Mouse (Mus musculus): ENCODE data around the gene Cadm1. TPM values are rescaled to one million over a fixed set of nuclear protein-coding genes. Genes with fewer than 3 reads are reported as not detected.

Cadm1 gene
- polyA plus RNA-seq, 1 experiment from 2014 or later = 190 TPM

- 88% methylated on average over 11 of the region's 11 CpGs for WGBS
- Histone ChIP-seq H3K27ac (ENCODE audit: low read depth, low read length) (no peak overlapping the region), H3K27me3 (ENCODE audit: control insufficient read depth, insufficient read depth, low read length) (no peaks in the 10 kb centered on the region), H3K4me2 (ENCODE audit: low read depth) (no peak overlapping the region), H3K4me3 (ENCODE audit: low read depth, low read length) (no peak overlapping the region), H3K9me3 (ENCODE audit: control insufficient read depth, low read length) (no peaks in the 10 kb centered on the region), H3K4me1 (ENCODE audit: control insufficient read depth, insufficient read depth, low read length) (peaks cover 9% of the 10 kb centered on the region), H3K9ac (ENCODE audit: low read length) (no peak overlapping the region), H3K36me3 (ENCODE audit: control insufficient read depth, insufficient read depth, low read length) (no peaks in the 10 kb centered on the region)
- ATAC-seq (ENCODE audit: insufficient read depth, low FRiP score, low TSS enrichment) (no peak), DNase-seq (ENCODE audit: low spot score) (no peak)
These were observed 4.9 kb downstream of the Cadm1 start for GRCm38 (mm10) chr9:47534573-47535475.

DNA sequence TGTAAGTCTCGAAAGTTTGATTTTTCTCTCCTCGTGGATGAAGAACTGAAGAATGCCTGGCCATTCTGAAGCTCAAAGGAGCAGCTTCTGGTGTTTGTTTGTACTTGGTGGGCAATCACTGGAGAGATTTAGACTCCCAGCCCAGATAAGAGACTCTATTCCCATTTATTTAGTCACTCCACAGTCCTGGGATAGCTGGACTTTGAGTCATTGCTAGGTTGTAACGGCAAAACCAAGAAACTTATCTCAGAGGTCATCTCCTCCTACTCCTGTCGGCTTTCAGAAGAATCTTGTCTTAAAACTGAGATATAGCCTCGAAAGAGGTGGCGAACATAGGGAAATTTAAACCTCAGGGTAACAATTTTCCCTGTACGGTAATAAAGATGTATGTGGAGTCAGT lies 15.3 kb downstream of the Cadm1 start:
- no peaks in the 10 kb centered on the region for H3K9me3 ChIP-seq (ENCODE audit: control insufficient read depth, low read length)
- H3K27me3 ChIP-seq (ENCODE audit: control insufficient read depth, insufficient read depth, low read length) = no peaks in the 10 kb centered on the region
- ATAC-seq (ENCODE audit: insufficient read depth, low FRiP score, low TSS enrichment) (no peak), DNase-seq (ENCODE audit: low spot score) (no peak)
- WGBS = 70% methylated on average over 7 of the region's 7 CpGs
- H3K4me1 ChIP-seq (ENCODE audit: control insufficient read depth, insufficient read depth, low read length) = peaks cover 5% of the 10 kb centered on the region
- H3K36me3 ChIP-seq (ENCODE audit: control insufficient read depth, insufficient read depth, low read length) = no peaks in the 10 kb centered on the region
- no peak overlapping the region for H3K9ac ChIP-seq (ENCODE audit: low read length)
- no peak overlapping the region for H3K4me3 ChIP-seq (ENCODE audit: low read depth, low read length)
- H3K4me2 ChIP-seq (ENCODE audit: low read depth) = no peak overlapping the region
- no peak overlapping the region for H3K27ac ChIP-seq (ENCODE audit: low read depth, low read length)

- Histone ChIP-seq H3K27me3 (ENCODE audit: control insufficient read depth, insufficient read depth, low read length) (no peaks in the 10 kb centered on the region), H3K27ac (ENCODE audit: low read depth, low read length) (no peak overlapping the region), H3K4me1 (ENCODE audit: control insufficient read depth, insufficient read depth, low read length) (peaks cover 5% of the 10 kb centered on the region), H3K9me3 (ENCODE audit: control insufficient read depth, low read length) (no peaks in the 10 kb centered on the region), H3K9ac (ENCODE audit: low read length) (no peak overlapping the region), H3K36me3 (ENCODE audit: control insufficient read depth, insufficient read depth, low read length) (no peaks in the 10 kb centered on the region), H3K4me2 (ENCODE audit: low read depth) (no peak overlapping the region), H3K4me3 (ENCODE audit: low read depth, low read length) (no peak overlapping the region)
- no peak for ATAC-seq (ENCODE audit: insufficient read depth, low FRiP score, low TSS enrichment)
- WGBS = 37% methylated on average over 12 of the region's 12 CpGs
- no peak for DNase-seq (ENCODE audit: low spot score)
These were observed 15.7 kb downstream of the Cadm1 start for GRCm38 (mm10) chr9:47545667-47546066.

DNA sequence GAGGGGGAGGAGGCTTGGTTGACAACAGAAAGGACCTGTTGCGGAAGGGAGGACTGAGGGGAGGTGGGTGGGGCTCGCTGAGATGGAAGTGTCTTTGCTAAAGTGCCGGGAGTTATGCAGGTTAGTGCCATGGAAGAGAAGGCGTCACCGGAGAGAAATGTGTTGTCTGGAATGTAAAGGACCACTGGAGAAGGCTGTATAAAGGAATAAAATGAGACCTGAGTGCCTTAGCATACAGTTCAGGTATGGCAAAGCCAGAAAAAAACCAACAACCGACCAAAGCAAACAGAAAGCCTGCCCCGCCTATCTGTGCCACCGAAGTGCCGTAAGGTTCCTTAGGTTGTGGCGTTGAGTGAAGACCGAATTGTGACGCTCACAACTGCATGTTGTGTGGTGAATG lies 18.4 kb downstream of the Cadm1 start:
- H3K36me3 ChIP-seq (ENCODE audit: control insufficient read depth, insufficient read depth, low read length) = no peaks in the 10 kb centered on the region
- no peaks in the 10 kb centered on the region for H3K27me3 ChIP-seq (ENCODE audit: control insufficient read depth, insufficient read depth, low read length)
- no peak for DNase-seq (ENCODE audit: low spot score)

GRCm38 (mm10) chr9:47548916-47549315 lies 18.9 kb downstream of the Cadm1 start:
- Histone ChIP-seq H3K9ac (ENCODE audit: low read length) (no peak overlapping the region), H3K9me3 (ENCODE audit: control insufficient read depth, low read length) (no peaks in the 10 kb centered on the region), H3K36me3 (ENCODE audit: control insufficient read depth, insufficient read depth, low read length) (no peaks in the 10 kb centered on the region), H3K4me1 (ENCODE audit: control insufficient read depth, insufficient read depth, low read length) (peaks cover 5% of the 10 kb centered on the region), H3K4me2 (ENCODE audit: low read depth) (no peak overlapping the region), H3K4me3 (ENCODE audit: low read depth, low read length) (no peak overlapping the region), H3K27ac (ENCODE audit: low read depth, low read length) (no peak overlapping the region), H3K27me3 (ENCODE audit: control insufficient read depth, insufficient read depth, low read length) (no peaks in the 10 kb centered on the region)
- DNase-seq (ENCODE audit: low spot score) (no peak), ATAC-seq (ENCODE audit: insufficient read depth, low FRiP score, low TSS enrichment) (no peak)
- WGBS = 94% methylated on average over 5 of the region's 5 CpGs

More for the DNA sequence above, 18.4 kb downstream of the Cadm1 start:
- ATAC-seq (ENCODE audit: insufficient read depth, low FRiP score, low TSS enrichment) = no peak
- Histone ChIP-seq H3K4me2 (ENCODE audit: low read depth) (no peak overlapping the region), H3K4me3 (ENCODE audit: low read depth, low read length) (no peak overlapping the region), H3K4me1 (ENCODE audit: control insufficient read depth, insufficient read depth, low read length) (peaks cover 5% of the 10 kb centered on the region), H3K9ac (ENCODE audit: low read length) (no peak overlapping the region), H3K27ac (ENCODE audit: low read depth, low read length) (no peak overlapping the region), H3K9me3 (ENCODE audit: control insufficient read depth, low read length) (no peaks in the 10 kb centered on the region)
- WGBS = 96% methylated on average over 12 of the region's 12 CpGs

DNA sequence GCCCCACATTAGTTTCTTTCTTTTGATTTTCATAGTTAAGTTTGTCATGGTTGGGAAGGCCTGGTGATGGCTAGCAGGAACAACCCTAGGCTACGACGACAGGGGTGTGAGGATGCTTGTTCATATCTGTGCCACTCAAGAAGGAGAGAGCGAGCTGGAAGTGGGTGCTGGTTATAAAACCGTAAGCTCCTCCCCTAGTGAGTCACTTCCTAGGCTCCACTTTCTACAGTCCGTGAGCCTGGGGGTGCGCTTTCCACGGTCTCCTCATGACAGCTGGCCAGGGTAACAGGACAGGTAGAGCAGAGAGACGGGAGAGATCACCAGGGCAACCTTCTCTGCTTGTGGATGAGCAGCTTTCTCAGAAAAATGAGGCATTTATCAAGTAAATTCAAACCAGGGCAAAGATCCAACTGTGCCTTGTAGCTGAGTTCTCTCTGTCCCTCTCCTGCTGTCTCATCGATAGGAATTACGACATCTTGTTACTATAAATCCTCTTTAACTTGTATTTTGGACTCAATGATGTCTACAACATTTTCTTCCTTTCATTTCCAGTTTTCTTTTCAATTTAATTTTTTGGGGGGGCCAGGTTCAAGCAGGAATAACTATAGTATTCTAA lies 23.1 kb downstream of the Cadm1 start:
- H3K4me2 ChIP-seq (ENCODE audit: low read depth) = no peak overlapping the region
- H3K9me3 ChIP-seq (ENCODE audit: control insufficient read depth, low read length) = no peaks in the 10 kb centered on the region
- H3K27me3 ChIP-seq (ENCODE audit: control insufficient read depth, insufficient read depth, low read length) = no peaks in the 10 kb centered on the region
- no peak for DNase-seq (ENCODE audit: low spot score)
- no peak overlapping the region for H3K27ac ChIP-seq (ENCODE audit: low read depth, low read length)
- no peaks in the 10 kb centered on the region for H3K4me1 ChIP-seq (ENCODE audit: control insufficient read depth, insufficient read depth, low read length)
- no peak for ATAC-seq (ENCODE audit: insufficient read depth, low FRiP score, low TSS enrichment)
- no peak overlapping the region for H3K9ac ChIP-seq (ENCODE audit: low read length)
- WGBS = 87% methylated on average over 10 of the region's 10 CpGs
- no peak overlapping the region for H3K4me3 ChIP-seq (ENCODE audit: low read depth, low read length)
- H3K36me3 ChIP-seq (ENCODE audit: control insufficient read depth, insufficient read depth, low read length) = no peaks in the 10 kb centered on the region

DNA sequence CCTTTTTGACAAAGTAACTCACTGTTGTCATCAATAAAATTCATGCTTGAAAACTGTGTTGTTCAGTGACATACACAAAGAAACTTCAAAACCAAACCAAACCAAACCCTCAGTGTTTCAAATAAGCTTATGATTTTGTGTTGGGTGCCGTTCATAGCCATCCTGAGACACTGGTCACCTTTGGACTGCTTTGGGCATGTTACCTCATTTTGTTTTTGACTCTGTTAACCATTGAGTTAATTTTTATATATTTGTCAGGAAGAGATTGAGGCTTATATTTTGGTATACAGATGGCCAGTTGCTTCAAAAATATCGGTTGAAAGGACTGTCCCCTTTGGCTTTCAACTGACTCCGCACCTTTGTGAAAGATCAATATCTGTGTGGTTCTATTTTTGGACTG lies 30.8 kb downstream of the Cadm1 start:
- Histone ChIP-seq H3K27me3 (ENCODE audit: control insufficient read depth, insufficient read depth, low read length) (no peaks in the 10 kb centered on the region), H3K9ac (ENCODE audit: low read length) (no peak overlapping the region), H3K27ac (ENCODE audit: low read depth, low read length) (no peak overlapping the region), H3K4me1 (ENCODE audit: control insufficient read depth, insufficient read depth, low read length) (no peaks in the 10 kb centered on the region), H3K9me3 (ENCODE audit: control insufficient read depth, low read length) (no peaks in the 10 kb centered on the region), H3K36me3 (ENCODE audit: control insufficient read depth, insufficient read depth, low read length) (no peaks in the 10 kb centered on the region), H3K4me3 (ENCODE audit: low read depth, low read length) (no peak overlapping the region), H3K4me2 (ENCODE audit: low read depth) (no peak overlapping the region)
- 95% methylated on average over 3 of the region's 3 CpGs for WGBS
- DNase-seq (ENCODE audit: low spot score) (no peak), ATAC-seq (ENCODE audit: insufficient read depth, low FRiP score, low TSS enrichment) (no peak)

DNA sequence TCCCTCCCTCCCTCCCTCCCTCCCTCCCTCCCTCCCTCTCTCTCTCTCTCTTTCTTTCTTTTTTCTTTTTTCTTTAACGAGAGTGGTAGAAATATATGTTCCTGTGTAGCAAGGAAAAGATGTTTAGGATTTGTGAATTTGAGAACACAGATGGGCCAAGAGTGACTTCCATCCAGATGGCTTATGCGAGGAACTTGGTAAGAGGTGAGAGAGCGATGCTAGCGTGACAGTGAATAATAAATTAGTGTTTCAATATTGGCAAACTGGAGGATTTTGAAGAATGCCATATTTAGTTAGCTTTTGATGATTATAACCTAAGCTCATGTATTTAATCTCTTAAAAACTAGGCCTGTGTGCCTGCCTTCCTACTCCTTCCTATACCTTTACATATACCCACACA lies 31.6 kb downstream of the Cadm1 start:
- no peaks in the 10 kb centered on the region for H3K9me3 ChIP-seq (ENCODE audit: control insufficient read depth, low read length)
- no peak for DNase-seq (ENCODE audit: low spot score)
- H3K36me3 ChIP-seq (ENCODE audit: control insufficient read depth, insufficient read depth, low read length) = no peaks in the 10 kb centered on the region
- no peaks in the 10 kb centered on the region for H3K27me3 ChIP-seq (ENCODE audit: control insufficient read depth, insufficient read depth, low read length)
- H3K4me1 ChIP-seq (ENCODE audit: control insufficient read depth, insufficient read depth, low read length) = no peaks in the 10 kb centered on the region
- H3K4me2 ChIP-seq (ENCODE audit: low read depth) = no peak overlapping the region
- no peak overlapping the region for H3K9ac ChIP-seq (ENCODE audit: low read length)
- H3K27ac ChIP-seq (ENCODE audit: low read depth, low read length) = no peak overlapping the region
- no peak for ATAC-seq (ENCODE audit: insufficient read depth, low FRiP score, low TSS enrichment)
- no peak overlapping the region for H3K4me3 ChIP-seq (ENCODE audit: low read depth, low read length)
- WGBS = 98% methylated on average over 4 of the region's 4 CpGs

- ATAC-seq (ENCODE audit: insufficient read depth, low FRiP score, low TSS enrichment) (no peak), DNase-seq (ENCODE audit: low spot score) (no peak)
- H3K9ac ChIP-seq (ENCODE audit: low read length) = no peak overlapping the region
- no peak overlapping the region for H3K27ac ChIP-seq (ENCODE audit: low read depth, low read length)
- H3K27me3 ChIP-seq (ENCODE audit: control insufficient read depth, insufficient read depth, low read length) = no peaks in the 10 kb centered on the region
- H3K36me3 ChIP-seq (ENCODE audit: control insufficient read depth, insufficient read depth, low read length) = no peaks in the 10 kb centered on the region
- no peak overlapping the region for H3K4me3 ChIP-seq (ENCODE audit: low read depth, low read length)
- no peaks in the 10 kb centered on the region for H3K9me3 ChIP-seq (ENCODE audit: control insufficient read depth, low read length)
- peaks cover 11% of the 10 kb centered on the region for H3K4me1 ChIP-seq (ENCODE audit: control insufficient read depth, insufficient read depth, low read length)
- H3K4me2 ChIP-seq (ENCODE audit: low read depth) = no peak overlapping the region
- 76% methylated on average over 5 of the region's 5 CpGs for WGBS
These were observed 35.1 kb downstream of the Cadm1 start for GRCm38 (mm10) chr9:47565088-47565487.

Measured in neural tube, embryonic 11.5 days (tissue).